Mouse (Mus musculus) monocyte, adult 2 months (primary cell): ENCODE data around the gene Olfr768.
"Not testable (repeated sequence)": the region's sequence is repeated elsewhere in the genome, so short reads cannot be mapped to it uniquely, and the experiment has no call there.

ENCODE experiments used
- DNase-seq, 2 experiments: peaks; one replicate each; pipeline ENCODE4 v3.0.0; 2022; ENCODE audit warnings: low spot score in 2 of 2, low read depth in 1 of 2

The Olfr768 gene

GRCm38 (mm10) chr10:129099275-129099674, at the start of gene Olfr768:
Olfr768 (minus strand) TSS chr10:129099375.
- DNase-seq = no peak

GRCm38 (mm10) chr10:129138898-129139297, 39.7 kb upstream of the Olfr768 start, which contains the start of gene Olfr770:
Olfr770 (minus strand) TSS chr10:129138998.
- no peak for DNase-seq

GRCm38 (mm10) chr10:129117761-129118160, 18.6 kb upstream of the Olfr768 start, which contains the start of gene Olfr769:
Olfr769 (minus strand) TSS chr10:129117861.
- no peak for DNase-seq

- DNase-seq = no peak
These were observed 16.0 kb upstream of the Olfr768 start for GRCm38 (mm10) chr10:129115146-129115545.

- DNase-seq = no peak
These were observed 2.1 kb upstream of the Olfr768 start for GRCm38 (mm10) chr10:129101231-129101630.

GRCm38 (mm10) chr10:129082810-129083209, 16.4 kb downstream of the Olfr768 start, which contains the start of gene Olfr767:
Olfr767 (minus strand) TSS chr10:129082910.
- DNase-seq = not testable (repeated sequence)

- no peak for DNase-seq
These were observed 30.3 kb downstream of the Olfr768 start, which contains the start of gene Olfr766-ps1 for GRCm38 (mm10) chr10:129068877-129069276. Olfr766-ps1 (minus strand) TSS chr10:129068977.

- DNase-seq = not testable (repeated sequence)
These were observed 49.3 kb downstream of the Olfr768 start, which contains the start of gene Olfr765 for GRCm38 (mm10) chr10:129049898-129050297. Olfr765 (minus strand) TSS chr10:129049998.
